Mouse (Mus musculus) CH12.LX (cell line): Measurements from ENCODE around the gene Amotl1. TPM values are rescaled to one million over a fixed set of nuclear protein-coding genes. Genes with fewer than 3 reads are reported as not detected.
A peak's percentile ranks its signal among the peaks of the same experiment; 100 is the strongest.

Source experiments
- DNase-seq: peaks from one replicate; pipeline ENCODE4 v3.0.0-alpha.2; 2013; ENCODE audit errors: extremely low read depth
- H3K27ac ChIP-seq: 2 replicates; pipeline ENCODE4 v1.5.1; 2012; ENCODE audit warnings: low read depth, mild to moderate bottlenecking, control low read depth, moderate library complexity; ENCODE audit not compliant: insufficient read depth
- H3K27me3 ChIP-seq: replicated peaks from 2 replicates; pipeline ENCODE3; 2012; ENCODE audit warnings: inconsistent platforms
- H3K36me3 ChIP-seq, 2 experiments: replicated peaks in 1 of 2; 2 replicates each; pipeline versions ENCODE3 to v1.6.1; 2012; ENCODE audit warnings: inconsistent platforms in 1 of 2, low read length in 1 of 2, mild to moderate bottlenecking in 1 of 2, mixed read lengths in 1 of 2, moderate library complexity in 1 of 2; ENCODE audit not compliant: control insufficient read depth in 1 of 2, insufficient read depth in 1 of 2
- H3K4me1 ChIP-seq, 2 experiments: 2 replicates each; pipeline ENCODE4 v1.6.1; 2012; ENCODE audit warnings: inconsistent platforms in 1 of 2, moderate library complexity in 1 of 2; ENCODE audit not compliant: insufficient read depth in 2 of 2, control insufficient read depth in 1 of 2
- H3K4me2 ChIP-seq: 2 replicates; pipeline ENCODE4 v1.6.1; 2012; ENCODE audit warnings: low read depth, mild to moderate bottlenecking, control low read depth; ENCODE audit not compliant: poor library complexity, insufficient read depth, severe bottlenecking
- H3K4me3 ChIP-seq, 3 experiments: fragments of 150-350 bp in 1 of 3; sonication (generic) in 1 of 3; replicated peaks in 1 of 3; 2 replicates each; pipeline versions ENCODE3 to v1.5.1; 2011 to 2012; ENCODE audit warnings: low read depth in 2 of 3, low read length in 2 of 3, mild to moderate bottlenecking in 2 of 3, moderate library complexity in 2 of 3, control low read depth in 1 of 3, improper control_type of control experiment in 1 of 3, inconsistent platforms in 1 of 3, mixed read lengths in 1 of 3; ENCODE audit not compliant: poor library complexity in 1 of 3
- H3K79me2 ChIP-seq: replicated peaks from 2 replicates; pipeline ENCODE4 v1.6.1; 2012; ENCODE audit warnings: mild to moderate bottlenecking, moderate library complexity; ENCODE audit not compliant: control insufficient read depth, poor library complexity, insufficient read depth, severe bottlenecking; ENCODE audit errors: extremely low read depth
- H3K9ac ChIP-seq: 2 replicates; pipeline ENCODE4 v1.6.1; 2012; ENCODE audit warnings: low read depth, mild to moderate bottlenecking, control low read depth, moderate library complexity; ENCODE audit not compliant: insufficient read depth
- H3K9me3 ChIP-seq: replicated peaks from 2 replicates; pipeline ENCODE3; 2012; ENCODE audit warnings: low read length, inconsistent platforms, mixed read lengths
- BHLHE40 ChIP-seq: IDR thresholded peaks from 2 replicates; pipeline ENCODE4 v1.6.1; 2011; ENCODE audit warnings: mild to moderate bottlenecking, low read depth, low read length, improper control_type of control experiment
- CHD1 ChIP-seq: IDR thresholded peaks from 2 replicates; pipeline ENCODE4 v1.6.1; 2012; ENCODE audit warnings: low read depth, low read length, improper control_type of control experiment, inconsistent platforms
- CHD2 ChIP-seq: IDR thresholded peaks from 2 replicates; pipeline ENCODE4 v1.6.1; 2011; ENCODE audit warnings: low read length, improper control_type of control experiment
- CTCF ChIP-seq, 2 experiments: IDR thresholded peaks in 1 of 2; conservative IDR thresholded peaks in 1 of 2; 2 replicates each; pipeline ENCODE4 v1.5.1; 2011 to 2012; ENCODE audit warnings: low read depth in 2 of 2, low read length in 2 of 2, improper control_type of control experiment in 1 of 2, inconsistent platforms in 1 of 2, mild to moderate bottlenecking in 1 of 2, moderate library complexity in 1 of 2
- E2F4 ChIP-seq: IDR thresholded peaks from 2 replicates; pipeline ENCODE4 v1.6.1; 2011; ENCODE audit warnings: low read depth, low read length, improper control_type of control experiment; ENCODE audit not compliant: insufficient replicate concordance
- ELF1 ChIP-seq: IDR thresholded peaks from 2 replicates; pipeline ENCODE4 v1.6.1; 2014; ENCODE audit warnings: low read depth, mild to moderate bottlenecking, inconsistent platforms, low read length, improper control_type of control experiment
- EP300 ChIP-seq: IDR thresholded peaks from 2 replicates; pipeline ENCODE4 v1.6.1; 2011; ENCODE audit warnings: low read length, improper control_type of control experiment
- ETS1 ChIP-seq: conservative IDR thresholded peaks from 2 replicates; pipeline ENCODE4 v1.6.1; 2012; ENCODE audit warnings: low read depth, mild to moderate bottlenecking, inconsistent platforms, low read length, improper control_type of control experiment, moderate library complexity
- GABPA ChIP-seq: IDR thresholded peaks from 2 replicates; pipeline ENCODE4 v1.6.1; 2012; ENCODE audit warnings: low read depth, low read length, improper control_type of control experiment, inconsistent platforms; ENCODE audit not compliant: insufficient replicate concordance
- HCFC1 ChIP-seq: IDR thresholded peaks from 2 replicates; pipeline ENCODE4 v1.6.1; 2012; ENCODE audit warnings: low read depth, mild to moderate bottlenecking, inconsistent platforms, low read length, improper control_type of control experiment
- IRF4 ChIP-seq: IDR thresholded peaks from 2 replicates; pipeline ENCODE4 v1.6.1; 2014; ENCODE audit warnings: low read depth, mild to moderate bottlenecking, inconsistent platforms, low read length, improper control_type of control experiment
- JUN ChIP-seq: IDR thresholded peaks from 2 replicates; pipeline ENCODE4 v1.6.1; 2011; ENCODE audit warnings: low read depth, mild to moderate bottlenecking, low read length, improper control_type of control experiment, moderate library complexity; ENCODE audit not compliant: insufficient read depth
- JUND ChIP-seq: conservative IDR thresholded peaks from 2 replicates; pipeline ENCODE4 v1.6.1; 2011; ENCODE audit warnings: low read depth, low read length, improper control_type of control experiment
- KAT2A ChIP-seq: IDR thresholded peaks from 2 replicates; pipeline ENCODE4 v1.6.1; 2012; ENCODE audit warnings: low read length, improper control_type of control experiment, inconsistent platforms; ENCODE audit not compliant: insufficient replicate concordance
- MAFK ChIP-seq: IDR thresholded peaks from 2 replicates; pipeline ENCODE4 v1.6.1; 2011; ENCODE audit warnings: low read length, improper control_type of control experiment; ENCODE audit not compliant: insufficient replicate concordance
- MAX ChIP-seq: IDR thresholded peaks from 2 replicates; pipeline ENCODE4 v1.6.1; 2011; ENCODE audit warnings: low read length, improper control_type of control experiment
- MAZ ChIP-seq: IDR thresholded peaks from 2 replicates; pipeline ENCODE4 v1.6.1; 2012; ENCODE audit warnings: low read depth, mild to moderate bottlenecking, inconsistent platforms, low read length, improper control_type of control experiment, moderate library complexity
- MEF2A ChIP-seq: IDR thresholded peaks from 2 replicates; pipeline ENCODE4 v1.6.1; 2014; ENCODE audit warnings: low read depth, mild to moderate bottlenecking, inconsistent platforms, low read length, improper control_type of control experiment, borderline replicate concordance
- MXI1 ChIP-seq: IDR thresholded peaks from 2 replicates; pipeline ENCODE4 v1.6.1; 2011; ENCODE audit warnings: mild to moderate bottlenecking, low read depth, low read length, improper control_type of control experiment
- MYC ChIP-seq: IDR thresholded peaks from 2 replicates; pipeline ENCODE4 v1.6.1; 2011; ENCODE audit warnings: low read depth, mild to moderate bottlenecking, improper control_type of control experiment, low read length
- NELFE ChIP-seq: IDR thresholded peaks from 2 replicates; pipeline ENCODE4 v1.6.1; 2011; ENCODE audit warnings: low read depth, low read length, improper control_type of control experiment
- NRF1 ChIP-seq: IDR thresholded peaks from 2 replicates; pipeline ENCODE4 v1.6.1; 2014; ENCODE audit warnings: low read depth, mild to moderate bottlenecking, inconsistent platforms, low read length, improper control_type of control experiment, moderate library complexity
- PAX5 ChIP-seq: IDR thresholded peaks from 2 replicates; pipeline ENCODE4 v1.6.1; 2012; ENCODE audit warnings: low read length, inconsistent platforms, mixed read lengths
- POLR2A ChIP-seq: IDR thresholded peaks from 2 replicates; pipeline ENCODE4 v1.6.1; 2011; ENCODE audit warnings: low read depth, mild to moderate bottlenecking, improper control_type of control experiment, low read length
- POLR2AphosphoS2 ChIP-seq: IDR thresholded peaks from 2 replicates; pipeline ENCODE4 v1.6.1; 2011; ENCODE audit warnings: low read depth, low read length, improper control_type of control experiment
- RAD21 ChIP-seq: IDR thresholded peaks from 2 replicates; pipeline ENCODE4 v1.6.1; 2011; ENCODE audit warnings: low read depth, mild to moderate bottlenecking, low read length, improper control_type of control experiment, moderate library complexity
- SIN3A ChIP-seq: IDR thresholded peaks from 2 replicates; pipeline ENCODE4 v1.6.1; 2012; ENCODE audit warnings: low read length, improper control_type of control experiment, inconsistent platforms
- SMC3 ChIP-seq: IDR thresholded peaks from 2 replicates; pipeline ENCODE4 v1.6.1; 2011; ENCODE audit warnings: low read depth, low read length, improper control_type of control experiment
- TBP ChIP-seq: conservative IDR thresholded peaks from 2 replicates; pipeline ENCODE4 v1.6.1; 2011; ENCODE audit warnings: low read depth, low read length, improper control_type of control experiment
- TCF12 ChIP-seq: IDR thresholded peaks from 2 replicates; pipeline ENCODE4 v1.6.1; 2014; ENCODE audit warnings: low read depth, mild to moderate bottlenecking, inconsistent platforms, low read length, improper control_type of control experiment
- UBTF ChIP-seq: IDR thresholded peaks from 2 replicates; pipeline ENCODE4 v1.6.1; 2012; ENCODE audit warnings: low read depth, mild to moderate bottlenecking, inconsistent platforms, low read length, improper control_type of control experiment, moderate library complexity
- USF1 ChIP-seq: IDR thresholded peaks from 2 replicates; pipeline ENCODE4 v1.6.1; 2014; ENCODE audit warnings: low read depth, mild to moderate bottlenecking, inconsistent platforms, low read length, improper control_type of control experiment
- USF2 ChIP-seq: conservative IDR thresholded peaks from 2 replicates; pipeline ENCODE4 v1.6.1; 2011; ENCODE audit warnings: low read depth, low read length, improper control_type of control experiment
- ZC3H11A ChIP-seq: IDR thresholded peaks from 2 replicates; pipeline ENCODE4 v1.6.1; 2012; ENCODE audit warnings: low read depth, mild to moderate bottlenecking, inconsistent platforms, low read length, improper control_type of control experiment
- ZKSCAN1 ChIP-seq: IDR thresholded peaks from 2 replicates; pipeline ENCODE4 v1.6.1; 2012; ENCODE audit warnings: low read depth, inconsistent platforms, low read length, improper control_type of control experiment, borderline replicate concordance
- ZMIZ1 ChIP-seq: IDR thresholded peaks from 2 replicates; pipeline ENCODE4 v1.6.1; 2012; ENCODE audit warnings: low read depth, mild to moderate bottlenecking, inconsistent platforms, low read length, improper control_type of control experiment
- ZNF384 ChIP-seq: IDR thresholded peaks from 2 replicates; pipeline ENCODE4 v1.6.1; 2012; ENCODE audit warnings: low read depth, low read length, improper control_type of control experiment, inconsistent platforms
- dilution Hi-C: fragments of 300-500 bp; cut with MboI; formaldehyde crosslinking; loops from 2 replicates; pipeline ENCODE4 v1.14.3; 2020; ENCODE audit warnings: low sequenced_read_pairs; ENCODE audit not compliant: extremely low pct_unique_long_range_greater_than_20kb, extremely low pct_ligation_motif_present
- in situ Hi-C: fragments of 300-500 bp; cut with MboI; formaldehyde crosslinking; loops from 3 replicates; pipeline ENCODE4 v1.14.3; 2019; ENCODE audit warnings: low sequenced_read_pairs, low pct_ligation_motif_present, low pct_unique_long_range_greater_than_20kb, mixed read lengths
- polyA plus RNA-seq: library from polyadenylated mRNA; unstranded; fragments of >175 nt; gene quantifications from 2 replicates; pipeline ENCODE4 v1.2.1, GENCODE M21; 2012; ENCODE audit warnings: low read depth; ENCODE audit not compliant: insufficient read length
- total RNA-seq, 2 experiments: library from RNA; depleted of rRNA; stranded (reverse); fragments of 300-350 nt in 1 of 2; fragments of >200 nt in 1 of 2; gene quantifications; 2 replicates each; pipeline ENCODE4 v1.2.3; 2012 to 2014

Gene Amotl1
- total and polyA plus RNA-seq, 3 experiments = 0.93 to 2.7 (median 1.2) TPM

DNA sequence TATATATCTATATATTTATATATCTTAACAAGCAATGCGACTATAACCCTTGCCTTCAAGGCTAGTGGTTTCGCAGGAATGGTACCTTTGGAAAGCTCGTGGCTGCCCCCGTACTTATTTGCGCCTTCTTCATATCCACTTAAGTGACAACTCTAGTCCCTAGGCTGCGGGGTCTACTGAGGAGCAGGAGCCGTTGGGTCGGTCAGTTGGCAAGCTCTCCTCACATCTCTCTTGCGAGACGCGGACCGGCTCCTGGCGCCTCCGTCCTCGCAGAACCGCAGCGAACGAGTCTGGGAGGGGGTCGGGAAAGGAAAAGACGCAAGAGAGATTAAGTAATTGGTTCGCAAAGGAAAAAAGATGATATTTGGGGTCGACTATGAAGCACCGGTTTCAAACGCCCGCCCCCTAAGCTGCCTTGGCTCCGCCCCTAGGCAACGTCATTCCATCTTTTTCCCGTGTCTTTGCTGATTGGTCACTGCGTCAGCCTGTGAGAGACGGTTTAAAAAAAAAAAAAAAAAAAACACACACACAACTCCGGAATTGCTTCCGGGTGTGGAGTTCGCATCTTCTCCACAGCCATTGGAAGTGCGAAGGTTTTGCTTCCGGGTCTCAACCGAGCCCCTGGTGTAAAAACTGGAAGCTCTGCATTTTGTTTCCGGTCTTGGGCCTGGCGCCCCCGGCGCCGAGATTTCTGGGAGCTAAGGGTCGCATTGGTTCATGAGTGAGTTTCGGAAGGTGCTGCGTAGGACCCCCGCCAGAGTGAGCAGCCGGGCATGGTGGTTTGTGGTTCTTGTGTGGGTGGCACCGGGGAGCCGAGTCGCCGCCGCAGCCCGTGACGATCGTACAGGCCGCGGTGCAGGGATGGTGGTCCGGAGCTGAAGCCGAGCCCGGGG lies 144.6 kb downstream of the Amotl1 start, which contains the start of the genes Kdm4d and Cwc15:
Kdm4d (minus strand) TSS at position 460 of the 893 bp plus-strand sequence.
Cwc15 (plus strand) TSS at position 595 of the 893 bp plus-strand sequence.
- Histone ChIP-seq H3K36me3 (peaks cover 23 to 47% of the 10 kb centered on the region in 2 experiments), H3K4me1 (peaks cover 3 to 23% of the 10 kb centered on the region in 2 experiments; a peak in 3 of 4 replicates), H3K27ac (peak within 1 kb of the TSS; percentile 69; the same call in 1 of the 2 replicates), H3K9me3 (no peaks in the 10 kb centered on the region), H3K4me3 (peak within 1 kb of the TSS; percentile 87 to 97 (median 94)), H3K27me3 (no peaks in the 10 kb centered on the region), H3K4me2 (peak within 1 kb of the TSS; percentile 87), H3K9ac (peak within 1 kb of the TSS; percentile 83), H3K79me2 (peaks cover 12% of the 10 kb centered on the region)
- in situ Hi-C loops = no loop called here
- dilution Hi-C loops = no loop called here
- DNase-seq = peak; percentile 98
- TF ChIP-seq JUN (no peak), KAT2A (peak; percentile 96), IRF4 (peak; percentile 42; the same call in 1 of the 2 replicates), MAZ (peak; percentile 77), MAFK (no peak), ZNF384 (peak; percentile 100), CHD2 (peak; percentile 98), NELFE (peak; percentile 86), ZC3H11A (no peak), TBP (peak; percentile 95), POLR2A (peak; percentile 91), RAD21 (no peak), GABPA (peak; percentile 18; the same call in 1 of the 2 replicates), PAX5 (no peak), CTCF (conservative IDR thresholded peaks at IDR 0.05 in 1 of 2, IDR thresholded peaks at IDR 0.05 in 1 of 2; ENCODE audit: low read depth in 2 of 2, low read length in 2 of 2) (no peak), MXI1 (peak; percentile 70), SIN3A (peak; percentile 97), ZMIZ1 (0 out of 2 replicates have a peak, but pooled peaks have one; percentile 54), ETS1 (peak; percentile 44; the same call in 1 of the 2 replicates), ZKSCAN1 (no peak; the same call in 1 of the 2 replicates), MAX (no peak), TCF12 (peak; percentile 89), POLR2AphosphoS2 (peak; percentile 33; the same call in 1 of the 2 replicates), ELF1 (peak; percentile 89), E2F4 (no peak), HCFC1 (peak; percentile 99), JUND (peak; percentile 53), BHLHE40 (0 out of 2 replicates have a peak, but pooled peaks have one; percentile 24), CHD1 (no peak), EP300 (no peak), MEF2A (peak; percentile 41; the same call in 1 of the 2 replicates), MYC (peak; percentile 78), USF1 (no peak), UBTF (peak; percentile 78; the same call in 1 of the 2 replicates), SMC3 (no peak), NRF1 (0 out of 2 replicates have a peak, but pooled peaks have one; percentile 38), USF2 (no peak)
